Mouse (Mus musculus) G1E (cell line): ENCODE data around the gene 1700113H08Rik.

Experiments used
- CTCF ChIP-seq: IDR thresholded peaks from 2 replicates; pipeline ENCODE4 v1.5.1; 2012; ENCODE audit warnings: low read depth, low read length, inconsistent platforms, mixed read lengths
- GATA1 ChIP-seq: IDR thresholded peaks from 2 replicates; pipeline ENCODE4 v1.6.1; 2012; ENCODE audit warnings: borderline replicate concordance, low read length, inconsistent platforms, mixed read lengths
- GATA2 ChIP-seq: IDR thresholded peaks from 2 replicates; pipeline ENCODE4 v1.6.1; 2012; ENCODE audit warnings: low read depth, low read length, inconsistent platforms, borderline replicate concordance
- POLR2AphosphoS5 ChIP-seq: IDR thresholded peaks from 2 replicates; pipeline ENCODE4 v1.6.1; 2012; ENCODE audit warnings: low read depth, low read length, inconsistent platforms; ENCODE audit not compliant: insufficient replicate concordance
- TAL1 ChIP-seq: conservative IDR thresholded peaks from 2 replicates; pipeline ENCODE4 v1.6.1; 2012; ENCODE audit warnings: low read depth, low read length, inconsistent platforms, mixed read lengths

GRCm38 (mm10) chr10:87275075-87275474 is 217.2 kb downstream of the 1700113H08Rik start:
- TF ChIP-seq CTCF (no peak), TAL1 (no peak), GATA2 (no peak), GATA1 (no peak), POLR2AphosphoS5 (no peak)
